Mouse (Mus musculus) CH12.LX (cell line): ENCODE measurements at regions not wholly inside any gene's neighbourhood (a gene's known extent, or its start where the extent isn't known, plus 50 kb on each side); places are given as distances from the start of the nearest gene placed in this dataset.
A peak's percentile ranks its signal among the peaks of the same experiment; 100 is the strongest.
"Not testable (repeated sequence)": the region's sequence is repeated elsewhere in the genome, so short reads cannot be mapped to it uniquely, and the experiment has no call there.

ENCODE experiments used
- DNase-seq: peaks from one replicate; pipeline ENCODE4 v3.0.0-alpha.2; 2013; ENCODE audit errors: extremely low read depth
- H3K27ac ChIP-seq: 2 replicates; pipeline ENCODE4 v1.5.1; 2012; ENCODE audit warnings: low read depth, mild to moderate bottlenecking, control low read depth, moderate library complexity; ENCODE audit not compliant: insufficient read depth
- H3K27me3 ChIP-seq: replicated peaks from 2 replicates; pipeline ENCODE3; 2012; ENCODE audit warnings: inconsistent platforms
- H3K36me3 ChIP-seq, 2 experiments: replicated peaks in 1 of 2; 2 replicates each; pipeline versions ENCODE3 to v1.6.1; 2012; ENCODE audit warnings: inconsistent platforms in 1 of 2, low read length in 1 of 2, mild to moderate bottlenecking in 1 of 2, mixed read lengths in 1 of 2, moderate library complexity in 1 of 2; ENCODE audit not compliant: control insufficient read depth in 1 of 2, insufficient read depth in 1 of 2
- H3K4me1 ChIP-seq, 2 experiments: 2 replicates each; pipeline ENCODE4 v1.6.1; 2012; ENCODE audit warnings: inconsistent platforms in 1 of 2, moderate library complexity in 1 of 2; ENCODE audit not compliant: insufficient read depth in 2 of 2, control insufficient read depth in 1 of 2
- H3K4me2 ChIP-seq: 2 replicates; pipeline ENCODE4 v1.6.1; 2012; ENCODE audit warnings: low read depth, mild to moderate bottlenecking, control low read depth; ENCODE audit not compliant: poor library complexity, insufficient read depth, severe bottlenecking
- H3K4me3 ChIP-seq, 3 experiments: fragments of 150-350 bp in 1 of 3; sonication (generic) in 1 of 3; replicated peaks in 1 of 3; 2 replicates each; pipeline versions ENCODE3 to v1.5.1; 2011 to 2012; ENCODE audit warnings: low read depth in 2 of 3, low read length in 2 of 3, mild to moderate bottlenecking in 2 of 3, moderate library complexity in 2 of 3, control low read depth in 1 of 3, improper control_type of control experiment in 1 of 3, inconsistent platforms in 1 of 3, mixed read lengths in 1 of 3; ENCODE audit not compliant: poor library complexity in 1 of 3
- H3K79me2 ChIP-seq: replicated peaks from 2 replicates; pipeline ENCODE4 v1.6.1; 2012; ENCODE audit warnings: mild to moderate bottlenecking, moderate library complexity; ENCODE audit not compliant: control insufficient read depth, poor library complexity, insufficient read depth, severe bottlenecking; ENCODE audit errors: extremely low read depth
- H3K9ac ChIP-seq: 2 replicates; pipeline ENCODE4 v1.6.1; 2012; ENCODE audit warnings: low read depth, mild to moderate bottlenecking, control low read depth, moderate library complexity; ENCODE audit not compliant: insufficient read depth
- H3K9me3 ChIP-seq: replicated peaks from 2 replicates; pipeline ENCODE3; 2012; ENCODE audit warnings: low read length, inconsistent platforms, mixed read lengths
- CTCF ChIP-seq, 2 experiments: IDR thresholded peaks in 1 of 2; conservative IDR thresholded peaks in 1 of 2; 2 replicates each; pipeline ENCODE4 v1.5.1; 2011 to 2012; ENCODE audit warnings: low read depth in 2 of 2, low read length in 2 of 2, improper control_type of control experiment in 1 of 2, inconsistent platforms in 1 of 2, mild to moderate bottlenecking in 1 of 2, moderate library complexity in 1 of 2
- EP300 ChIP-seq: IDR thresholded peaks from 2 replicates; pipeline ENCODE4 v1.6.1; 2011; ENCODE audit warnings: low read length, improper control_type of control experiment
- IRF4 ChIP-seq: IDR thresholded peaks from 2 replicates; pipeline ENCODE4 v1.6.1; 2014; ENCODE audit warnings: low read depth, mild to moderate bottlenecking, inconsistent platforms, low read length, improper control_type of control experiment
- JUND ChIP-seq: conservative IDR thresholded peaks from 2 replicates; pipeline ENCODE4 v1.6.1; 2011; ENCODE audit warnings: low read depth, low read length, improper control_type of control experiment
- KAT2A ChIP-seq: IDR thresholded peaks from 2 replicates; pipeline ENCODE4 v1.6.1; 2012; ENCODE audit warnings: low read length, improper control_type of control experiment, inconsistent platforms; ENCODE audit not compliant: insufficient replicate concordance
- RAD21 ChIP-seq: IDR thresholded peaks from 2 replicates; pipeline ENCODE4 v1.6.1; 2011; ENCODE audit warnings: low read depth, mild to moderate bottlenecking, low read length, improper control_type of control experiment, moderate library complexity
- dilution Hi-C: fragments of 300-500 bp; cut with MboI; formaldehyde crosslinking; loops from 2 replicates; pipeline ENCODE4 v1.14.3; 2020; ENCODE audit warnings: low sequenced_read_pairs; ENCODE audit not compliant: extremely low pct_unique_long_range_greater_than_20kb, extremely low pct_ligation_motif_present
- in situ Hi-C: fragments of 300-500 bp; cut with MboI; formaldehyde crosslinking; loops from 3 replicates; pipeline ENCODE4 v1.14.3; 2019; ENCODE audit warnings: low sequenced_read_pairs, low pct_ligation_motif_present, low pct_unique_long_range_greater_than_20kb, mixed read lengths

GRCm38 (mm10) chrX:50501181-50501580 lies 72.9 kb upstream of the Olfr1324 start:
- in situ Hi-C loops = no loop called here

GRCm38 (mm10) chrX:50490477-50490967 lies 62.2 kb upstream of the Olfr1324 start:
- dilution Hi-C loops, H3K4me2 ChIP-seq, H3K4me1 ChIP-seq, H3K79me2 ChIP-seq, in situ Hi-C loops, H3K27me3 ChIP-seq, H3K36me3 ChIP-seq, H3K9me3 ChIP-seq, H3K27ac ChIP-seq, H3K4me3 ChIP-seq, H3K9ac ChIP-seq: not testable (repeated sequence)
- peak; percentile 6 for DNase-seq
- peak; percentile 33; the same call in 1 of the 2 replicates for TF ChIP-seq EP300

More at GRCm38 (mm10) chrX:50501181-50501580, 72.9 kb upstream of the Olfr1324 start:
- Histone ChIP-seq H3K4me1 (no peaks in the 10 kb centered on the region), H3K27me3 (no peaks in the 10 kb centered on the region), H3K4me2 (no peak overlapping the region), H3K4me3 (no peak overlapping the region), H3K79me2 (no peaks in the 10 kb centered on the region), H3K27ac (no peak overlapping the region), H3K36me3 (no peaks in the 10 kb centered on the region), H3K9me3 (no peaks in the 10 kb centered on the region)
- dilution Hi-C loops = no loop called here
- TF ChIP-seq KAT2A = no peak
- no peak for TF ChIP-seq JUND
- TF ChIP-seq IRF4 = no peak
- TF ChIP-seq RAD21 = peak; percentile 42
- peak in 1 of 2 experiments; percentile 40; a peak in 1 of 4 replicates for TF ChIP-seq CTCF (conservative IDR thresholded peaks at IDR 0.05 in 1 of 2, IDR thresholded peaks at IDR 0.05 in 1 of 2; ENCODE audit: low read depth in 2 of 2, low read length in 2 of 2)
- TF ChIP-seq, all 38 proteins: peak for 2
- DNase-seq = no peak
- no peak overlapping the region for H3K9ac ChIP-seq
